Mouse (Mus musculus) midbrain, embryonic 13.5 days (tissue): ENCODE results near the gene Cxcr1. TPM values are rescaled to one million over a fixed set of nuclear protein-coding genes. Genes with fewer than 3 reads are reported as not detected.
"Not testable (repeated sequence)": the region's sequence is repeated elsewhere in the genome, so short reads cannot be mapped to it uniquely, and the experiment has no call there.

Experiments used
- ATAC-seq: fragments of 200-750 bp; cut with Nextera tagmentation; 2 replicates; pipeline ENCODE4 v1.8.0; 2017; ENCODE audit warnings: mild to moderate bottlenecking, moderate TSS enrichment, moderate library complexity
- H3K27ac ChIP-seq: fragments of 300-500 bp; sonication (generic); 2 replicates; pipeline ENCODE4 v1.5.1; 2015; ENCODE audit warnings: inconsistent platforms, mild to moderate bottlenecking, moderate library complexity
- H3K27me3 ChIP-seq: fragments of 300-500 bp; sonication (generic); 2 replicates; pipeline ENCODE4 v1.6.1; 2015; ENCODE audit warnings: mild to moderate bottlenecking, inconsistent platforms
- H3K36me3 ChIP-seq: fragments of 300-500 bp; sonication (generic); 2 replicates; pipeline ENCODE4 v1.6.1; 2015; ENCODE audit warnings: mild to moderate bottlenecking, inconsistent platforms
- H3K4me1 ChIP-seq: fragments of 300-500 bp; sonication (generic); replicated peaks from 2 replicates; pipeline ENCODE4 v1.6.1; 2015; ENCODE audit warnings: inconsistent platforms
- H3K4me2 ChIP-seq: fragments of 300-500 bp; sonication (generic); replicated peaks from 2 replicates; pipeline ENCODE4 v1.6.1; 2015; ENCODE audit warnings: moderate library complexity, mild to moderate bottlenecking, inconsistent platforms
- H3K4me3 ChIP-seq: fragments of 300-500 bp; sonication (generic); replicated peaks from 2 replicates; pipeline ENCODE4 v1.5.1; 2015; ENCODE audit warnings: mild to moderate bottlenecking, inconsistent platforms
- H3K9ac ChIP-seq: fragments of 300-500 bp; sonication (generic); replicated peaks from 2 replicates; pipeline ENCODE4 v1.6.1; 2015; ENCODE audit warnings: mild to moderate bottlenecking, inconsistent platforms
- H3K9me3 ChIP-seq: fragments of 300-500 bp; sonication (generic); 2 replicates; pipeline ENCODE4 v1.6.1; 2016; ENCODE audit warnings: mild to moderate bottlenecking, inconsistent platforms
- WGBS: fragments of 180-500 bp; shearing (Covaris S2); methylation state at CpG from one replicate; pipeline ENCODE4 v1.1.7; 2015; 5-methylcytosine and 5-hydroxymethylcytosine counted together
- polyA plus RNA-seq: library from polyadenylated mRNA; unstranded; fragments of >200 nt; fragmentation: Nextera tagmentation; extraction: Ambion mirVana; gene quantifications from 2 replicates; pipeline ENCODE4 v1.2.1, GENCODE M21; 2015

Gene Cxcr1
- polyA plus RNA-seq, 1 experiment from 2014 or later, result not detected

DNA sequence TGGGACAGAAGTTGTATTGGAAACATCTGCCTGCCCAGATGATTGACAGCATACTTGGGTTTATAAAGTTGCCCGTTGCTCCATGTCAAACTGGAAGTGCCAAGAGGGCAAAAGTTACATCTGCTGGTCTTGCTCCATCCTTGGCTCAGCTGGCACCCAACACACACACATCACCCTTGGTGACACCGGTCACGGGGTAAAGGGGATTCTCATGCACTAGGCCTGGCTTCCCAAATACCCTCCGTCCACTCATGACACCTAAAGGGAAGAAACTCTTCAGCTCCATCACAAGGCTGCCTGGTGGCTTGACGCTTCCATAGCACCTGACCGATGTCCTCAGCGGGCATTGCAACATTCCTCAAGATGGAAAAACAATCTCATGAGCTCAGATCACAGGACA lies 4.0 kb downstream of the Cxcr1 start:
- Histone ChIP-seq H3K27me3 (0 out of 2 replicates have a peak, but pooled peaks cover 3% of the 10 kb centered on the region), H3K27ac (no peak overlapping the region), H3K9me3 (no peaks in the 10 kb centered on the region), H3K4me1 (no peaks in the 10 kb centered on the region), H3K4me2 (no peak overlapping the region), H3K36me3 (no peaks in the 10 kb centered on the region), H3K9ac (no peak overlapping the region), H3K4me3 (no peak overlapping the region)
- ATAC-seq, result no peak
- WGBS, result 91% methylated on average over 7 of the region's 7 CpGs

DNA sequence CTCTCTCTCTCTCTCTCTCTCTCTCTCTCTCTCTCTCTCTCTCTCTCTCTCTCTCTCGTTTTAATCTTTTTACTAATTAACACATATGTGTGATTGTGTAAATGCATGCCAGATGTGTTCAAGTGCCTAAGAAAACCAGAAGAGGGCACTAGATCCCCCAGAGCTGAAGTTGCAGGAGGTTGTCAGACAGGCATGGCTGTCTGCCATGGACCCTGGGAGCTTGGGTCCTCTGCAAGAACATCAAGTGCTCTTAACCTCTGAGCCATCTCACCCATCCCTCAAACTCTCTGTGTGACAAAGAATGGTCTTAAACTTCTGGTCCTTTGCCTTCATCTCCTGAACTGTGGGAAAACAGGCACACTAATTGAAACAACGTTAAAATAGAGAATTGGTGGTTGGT lies 11.4 kb downstream of the Cxcr1 start:
- no peaks in the 10 kb centered on the region for H3K36me3 ChIP-seq
- H3K4me2 ChIP-seq, result no peak overlapping the region
- no peaks in the 10 kb centered on the region; the same call in 1 of the 2 replicates for H3K9me3 ChIP-seq
- H3K4me3 ChIP-seq, result no peak overlapping the region
- no peaks in the 10 kb centered on the region for H3K4me1 ChIP-seq
- H3K27ac ChIP-seq, result no peak overlapping the region
- 79% methylated on average over 2 of the region's 2 CpGs for WGBS
- H3K27me3 ChIP-seq, result no peaks in the 10 kb centered on the region
- no peak overlapping the region for H3K9ac ChIP-seq
- no peak for ATAC-seq

DNA sequence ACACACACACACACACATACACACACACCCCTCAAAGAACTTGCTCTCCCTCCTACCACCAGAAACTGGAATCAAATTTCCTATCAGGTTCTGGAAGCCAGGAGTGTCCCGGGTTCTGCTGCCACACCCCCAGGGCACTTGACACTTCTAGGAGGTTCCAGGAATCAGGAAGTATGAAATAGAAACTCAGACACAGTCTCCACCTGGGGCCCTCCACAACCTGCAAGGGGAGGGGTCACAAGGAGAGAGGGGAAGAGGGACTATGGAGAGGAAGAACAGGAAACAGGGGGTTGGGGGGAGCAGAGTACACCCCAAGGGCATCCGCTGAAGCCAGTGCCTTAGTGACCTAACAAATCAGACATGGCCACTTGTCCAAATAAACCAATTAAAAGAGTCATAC lies 13.0 kb downstream of the Cxcr1 start:
- Histone ChIP-seq H3K27ac (no peak overlapping the region), H3K4me2 (no peak overlapping the region), H3K9me3 (no peaks in the 10 kb centered on the region; the same call in 1 of the 2 replicates), H3K4me3 (no peak overlapping the region), H3K9ac (no peak overlapping the region), H3K4me1 (no peaks in the 10 kb centered on the region), H3K27me3 (no peaks in the 10 kb centered on the region), H3K36me3 (no peaks in the 10 kb centered on the region)
- no peak for ATAC-seq
- 83% methylated on average over 2 of the region's 2 CpGs for WGBS

DNA sequence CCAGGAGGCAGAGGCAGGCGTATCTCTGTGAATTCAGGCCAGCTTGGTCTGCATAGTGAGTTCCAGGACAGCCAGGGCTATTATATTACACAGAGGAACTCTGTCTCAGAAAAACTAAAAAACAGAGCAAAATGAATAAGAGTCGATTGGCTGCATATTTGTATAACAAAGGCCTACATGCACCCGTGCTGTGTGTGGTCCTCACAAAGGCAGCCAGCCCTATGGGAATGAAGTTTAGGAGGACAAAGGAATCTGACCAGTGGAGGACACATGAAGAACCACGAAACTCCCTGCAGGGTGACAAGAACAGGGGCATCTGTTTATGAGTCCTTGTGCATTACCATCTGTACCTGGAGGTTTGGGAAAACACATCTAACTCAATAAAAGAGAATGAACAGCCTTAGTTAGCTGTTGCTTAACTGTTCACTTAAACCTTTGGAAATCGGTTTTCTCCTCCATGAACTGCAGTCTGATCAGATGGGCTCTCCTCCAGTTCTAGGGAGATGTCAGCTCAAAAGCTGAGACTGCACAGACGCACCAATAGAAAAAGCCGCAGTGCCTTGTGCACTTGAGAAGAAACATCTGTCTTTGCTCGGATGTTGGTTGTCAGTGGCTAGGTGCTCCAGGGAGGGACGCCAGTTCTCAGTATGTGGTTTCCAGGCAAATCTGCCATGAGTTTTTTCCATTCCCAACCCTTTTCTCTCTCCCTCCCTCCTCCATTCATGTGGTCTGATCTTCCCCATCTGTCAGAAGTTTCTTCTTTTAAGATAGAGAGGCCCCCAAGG lies 14.6 kb downstream of the Cxcr1 start:
- Histone ChIP-seq H3K4me2 (no peak overlapping the region), H3K27ac (no peak overlapping the region), H3K4me1 (no peaks in the 10 kb centered on the region), H3K27me3 (no peaks in the 10 kb centered on the region), H3K4me3 (no peak overlapping the region), H3K9me3 (no peaks in the 10 kb centered on the region; the same call in 1 of the 2 replicates), H3K9ac (no peak overlapping the region), H3K36me3 (no peaks in the 10 kb centered on the region)
- 64% methylated on average over 9 of the region's 9 CpGs for WGBS
- no peak for ATAC-seq

DNA sequence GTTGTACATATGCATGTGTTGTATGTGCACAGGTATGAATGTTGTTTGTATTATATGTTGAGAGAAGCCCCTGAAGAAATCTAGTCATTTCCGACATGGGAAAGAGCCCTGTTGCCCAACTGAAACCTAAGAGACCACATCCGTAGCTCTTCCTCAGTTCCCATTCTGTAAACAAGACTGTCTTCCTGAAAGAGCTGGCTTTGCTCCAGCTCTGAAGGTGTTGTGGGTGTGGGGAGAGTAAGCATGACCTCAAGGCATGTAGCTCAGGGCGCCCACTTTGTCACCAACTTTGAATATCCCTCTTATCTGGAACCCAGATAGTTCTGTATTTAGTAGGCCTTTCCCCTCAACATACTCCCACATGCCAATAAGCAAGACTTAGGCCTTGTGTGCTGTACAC lies 15.8 kb downstream of the Cxcr1 start:
- Histone ChIP-seq H3K27me3 (no peaks in the 10 kb centered on the region), H3K4me1 (no peaks in the 10 kb centered on the region), H3K4me2 (no peak overlapping the region), H3K36me3 (no peaks in the 10 kb centered on the region), H3K4me3 (no peak overlapping the region), H3K9ac (no peak overlapping the region), H3K9me3 (no peaks in the 10 kb centered on the region), H3K27ac (no peak overlapping the region)
- no peak for ATAC-seq
- WGBS, result 94% methylated on average over 3 of the region's 3 CpGs

DNA sequence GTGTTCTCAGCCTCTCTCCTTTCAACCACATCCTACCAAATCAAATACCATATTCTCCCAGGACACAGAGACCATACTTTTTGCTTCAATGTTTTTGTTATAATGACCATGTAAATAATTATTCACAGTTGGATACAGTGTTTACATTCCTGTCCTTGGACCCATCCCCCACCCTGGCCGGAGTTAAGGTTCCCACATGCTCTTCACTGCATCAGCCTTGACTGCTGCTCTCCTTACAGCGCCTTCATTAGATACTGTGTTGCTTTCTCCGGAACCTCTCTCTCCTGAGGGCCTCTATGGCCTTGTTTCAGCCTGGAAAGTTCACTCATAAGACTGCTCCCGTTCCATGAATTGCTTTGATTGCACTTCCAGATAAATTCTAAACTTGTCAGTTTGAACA lies 18.7 kb downstream of the Cxcr1 start:
- H3K9ac ChIP-seq, result no peak overlapping the region
- H3K4me1 ChIP-seq, result no peaks in the 10 kb centered on the region
- no peak overlapping the region for H3K4me2 ChIP-seq
- H3K4me3 ChIP-seq, result no peak overlapping the region
- no peaks in the 10 kb centered on the region for H3K36me3 ChIP-seq
- 84% methylated on average over 4 of the region's 4 CpGs for WGBS
- no peaks in the 10 kb centered on the region for H3K27me3 ChIP-seq
- no peaks in the 10 kb centered on the region for H3K9me3 ChIP-seq
- no peak overlapping the region for H3K27ac ChIP-seq
- no peak for ATAC-seq

DNA sequence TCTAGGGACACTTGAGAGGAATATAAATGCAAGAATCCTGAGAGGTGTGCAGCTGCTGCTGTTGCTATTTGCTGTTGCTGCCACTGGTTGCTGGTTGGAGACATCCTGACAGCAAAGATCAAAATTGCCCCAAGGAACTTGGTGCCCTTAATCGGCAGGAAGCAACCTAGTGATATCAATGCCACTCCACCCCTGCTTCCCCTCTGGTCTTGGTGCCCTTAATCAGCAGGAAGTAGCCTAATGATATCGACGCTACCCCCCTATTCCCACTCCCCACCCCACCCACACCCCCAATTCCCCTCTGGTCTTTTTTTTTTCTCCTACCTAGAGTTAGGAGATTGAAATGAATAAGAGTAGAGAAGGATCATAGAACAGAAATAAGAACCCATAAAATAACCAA lies 21.7 kb downstream of the Cxcr1 start:
- H3K4me1 ChIP-seq, result no peaks in the 10 kb centered on the region
- H3K36me3 ChIP-seq, result no peaks in the 10 kb centered on the region
- H3K27me3 ChIP-seq, result no peaks in the 10 kb centered on the region
- H3K4me3 ChIP-seq, result no peak overlapping the region
- H3K4me2 ChIP-seq, result no peak overlapping the region
- no peak for ATAC-seq
- H3K9me3 ChIP-seq, result no peaks in the 10 kb centered on the region
- no peak overlapping the region for H3K27ac ChIP-seq
- 80% methylated on average over 3 of the region's 3 CpGs for whole genome bisulfite sequencing
- no peak overlapping the region for H3K9ac ChIP-seq

DNA sequence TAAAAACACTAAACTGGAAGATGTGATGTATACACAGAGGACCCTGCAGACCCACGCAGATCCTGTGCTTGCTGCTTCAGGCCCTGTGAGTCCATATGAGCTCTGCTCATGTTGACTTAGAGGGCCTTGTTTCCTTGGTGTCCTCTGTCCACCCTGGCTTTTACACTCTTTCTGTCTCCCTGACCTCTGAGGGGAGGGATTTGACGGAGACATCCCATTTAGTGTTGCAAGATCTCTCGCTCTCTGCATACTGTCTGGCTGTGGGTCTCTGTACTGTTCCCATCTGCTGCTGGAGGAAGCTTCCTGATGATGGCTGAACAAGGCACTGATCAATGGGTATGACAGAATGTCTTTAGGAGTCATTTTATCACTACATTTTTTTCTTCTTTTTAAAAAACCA lies 24.7 kb downstream of the Cxcr1 start:
- no peak overlapping the region for H3K4me2 ChIP-seq
- H3K9ac ChIP-seq, result no peak overlapping the region
- no peak for ATAC-seq
- 88% methylated on average over 3 of the region's 3 CpGs for WGBS
- H3K9me3 ChIP-seq, result no peaks in the 10 kb centered on the region
- no peaks in the 10 kb centered on the region for H3K4me1 ChIP-seq
- no peak overlapping the region for H3K4me3 ChIP-seq
- no peak overlapping the region for H3K27ac ChIP-seq
- H3K36me3 ChIP-seq, result no peaks in the 10 kb centered on the region
- H3K27me3 ChIP-seq, result no peaks in the 10 kb centered on the region

DNA sequence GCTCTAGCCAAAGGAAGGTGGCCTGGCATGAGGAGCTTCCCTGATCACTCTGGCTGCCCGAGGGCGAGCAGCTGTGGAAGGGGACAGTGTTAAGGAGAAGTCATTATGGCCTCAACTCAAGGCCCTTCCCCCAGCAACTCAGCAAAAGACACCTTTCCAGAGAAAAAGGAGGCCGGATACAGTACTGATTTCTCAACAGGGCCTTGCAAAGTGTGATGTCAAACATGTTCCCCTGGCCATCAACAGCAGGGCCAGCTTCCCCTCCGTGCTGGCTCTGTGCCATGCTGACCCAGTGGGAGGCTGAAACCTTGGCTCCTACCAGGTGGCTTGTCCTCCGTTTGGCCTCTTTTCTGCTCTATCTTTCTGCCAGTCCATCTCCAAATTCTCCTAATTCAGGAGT lies 27.3 kb downstream of the Cxcr1 start:
- Histone ChIP-seq H3K9ac (no peak overlapping the region), H3K27ac (no peak overlapping the region), H3K36me3 (no peaks in the 10 kb centered on the region), H3K9me3 (no peaks in the 10 kb centered on the region), H3K4me2 (no peak overlapping the region), H3K4me3 (no peak overlapping the region), H3K4me1 (no peaks in the 10 kb centered on the region), H3K27me3 (no peaks in the 10 kb centered on the region)
- ATAC-seq, result no peak
- 87% methylated on average over 5 of the region's 5 CpGs for WGBS

DNA sequence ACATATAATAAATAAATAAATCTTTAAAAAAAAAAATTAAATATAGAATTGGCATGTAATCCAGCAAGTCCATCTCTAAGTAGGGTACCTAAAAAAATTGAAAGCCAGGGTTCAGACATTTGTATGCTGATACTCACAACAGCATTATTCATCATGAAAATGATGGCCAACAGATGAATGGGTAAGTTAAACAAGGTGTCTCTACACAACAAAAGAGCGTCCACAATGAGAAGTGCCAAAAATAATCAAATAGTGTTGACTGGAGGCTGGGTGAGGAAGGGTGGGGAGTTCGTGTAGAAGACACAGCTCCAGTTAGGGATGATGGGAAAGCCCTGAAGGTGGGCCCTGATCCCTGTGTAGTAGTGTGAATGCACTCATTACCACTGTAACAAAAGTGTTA lies 34.4 kb downstream of the Cxcr1 start:
- no peaks in the 10 kb centered on the region for H3K27me3 ChIP-seq
- ATAC-seq, result no peak
- 85% methylated on average over 2 of the region's 2 CpGs for WGBS
- H3K4me1 ChIP-seq, result no peaks in the 10 kb centered on the region
- no peaks in the 10 kb centered on the region for H3K9me3 ChIP-seq
- no peak overlapping the region for H3K27ac ChIP-seq
- H3K4me3 ChIP-seq, result no peak overlapping the region
- no peak overlapping the region for H3K4me2 ChIP-seq
- no peak overlapping the region for H3K9ac ChIP-seq
- H3K36me3 ChIP-seq, result no peaks in the 10 kb centered on the region

DNA sequence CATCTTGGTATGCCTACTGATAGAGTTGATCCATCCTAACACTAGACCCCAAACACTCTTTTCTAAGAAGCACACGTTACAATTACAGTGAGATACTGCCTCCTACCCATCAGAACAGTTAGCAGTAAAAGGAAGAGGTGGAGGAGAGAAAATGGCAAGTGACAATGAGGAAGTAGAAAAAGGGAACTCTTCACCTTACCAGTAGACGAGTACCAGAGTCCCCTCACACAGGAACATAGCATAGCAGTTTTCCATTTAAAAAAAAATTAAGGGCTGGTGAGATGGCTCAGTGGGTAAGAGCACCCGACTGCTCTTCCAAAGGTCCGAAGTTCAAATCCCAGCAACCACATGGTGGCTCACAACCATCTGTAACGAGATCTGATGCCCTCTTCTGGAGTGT lies 34.8 kb downstream of the Cxcr1 start:
- not testable (repeated sequence) for H3K36me3 ChIP-seq, H3K27me3 ChIP-seq
- WGBS, result 84% methylated on average over 5 of the region's 5 CpGs

DNA sequence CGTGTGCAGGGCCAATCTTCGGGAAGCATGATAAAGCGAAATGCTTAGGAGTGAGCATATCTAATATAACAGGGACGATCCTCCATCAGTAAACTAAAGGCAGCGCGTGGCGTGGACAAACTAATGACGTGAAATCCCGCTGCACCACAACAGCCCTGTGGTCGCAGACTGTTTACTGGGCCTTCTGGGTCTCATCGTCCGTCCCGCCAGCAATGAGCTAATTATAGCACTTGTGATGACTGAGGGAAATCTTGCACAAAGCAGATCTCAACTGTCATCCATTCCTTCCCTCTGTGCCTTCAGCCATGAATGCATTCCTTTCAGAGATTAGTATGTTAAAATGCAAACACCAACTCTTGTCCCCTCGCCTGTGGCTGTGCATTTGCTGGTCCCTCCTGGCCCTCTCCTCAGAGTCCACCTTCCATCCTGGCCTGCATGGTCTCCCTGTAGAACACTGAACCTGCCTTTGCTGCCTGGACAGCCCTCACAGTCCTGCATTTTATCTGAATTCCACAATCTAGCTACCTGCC lies 38.0 kb downstream of the Cxcr1 start:
- Histone ChIP-seq H3K4me3 (no peak overlapping the region), H3K36me3 (no peaks in the 10 kb centered on the region), H3K4me2 (no peak overlapping the region), H3K4me1 (no peaks in the 10 kb centered on the region), H3K9me3 (no peaks in the 10 kb centered on the region), H3K9ac (no peak overlapping the region), H3K27me3 (no peaks in the 10 kb centered on the region), H3K27ac (no peak overlapping the region)
- 78% methylated on average over 14 of the region's 14 CpGs for WGBS
- ATAC-seq, result no peak

More for the DNA sequence above, 34.8 kb downstream of the Cxcr1 start:
- H3K27ac ChIP-seq, H3K4me1 ChIP-seq, H3K9ac ChIP-seq, H3K9me3 ChIP-seq, H3K4me3 ChIP-seq, ATAC-seq, H3K4me2 ChIP-seq: not testable (repeated sequence)
